Mouse (Mus musculus): ENCODE data around the gene Asz1.

Gene Asz1

DNA sequence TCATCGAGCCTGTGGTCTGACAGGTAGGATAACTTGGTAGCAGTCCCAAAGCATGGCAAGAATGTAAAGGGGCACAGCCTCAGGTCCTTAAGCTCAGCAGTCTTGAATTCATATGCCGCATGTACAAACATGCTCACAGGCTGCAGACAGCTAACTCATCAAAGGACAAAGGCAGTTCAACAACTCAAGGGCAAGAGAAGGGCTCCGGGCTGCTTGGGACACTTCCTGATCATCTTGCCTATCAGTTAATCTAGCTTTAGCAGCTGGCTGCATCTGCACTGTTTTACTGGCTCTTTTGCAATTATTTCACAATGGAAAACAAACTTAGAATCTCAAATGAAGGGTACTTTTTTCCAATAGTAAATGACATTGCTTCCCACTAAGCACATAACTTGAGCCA is 101.5 kb downstream of the Asz1 start:
- DNase-seq (ENCODE audit: low spot score in 2 of 2), result no peak

DNA sequence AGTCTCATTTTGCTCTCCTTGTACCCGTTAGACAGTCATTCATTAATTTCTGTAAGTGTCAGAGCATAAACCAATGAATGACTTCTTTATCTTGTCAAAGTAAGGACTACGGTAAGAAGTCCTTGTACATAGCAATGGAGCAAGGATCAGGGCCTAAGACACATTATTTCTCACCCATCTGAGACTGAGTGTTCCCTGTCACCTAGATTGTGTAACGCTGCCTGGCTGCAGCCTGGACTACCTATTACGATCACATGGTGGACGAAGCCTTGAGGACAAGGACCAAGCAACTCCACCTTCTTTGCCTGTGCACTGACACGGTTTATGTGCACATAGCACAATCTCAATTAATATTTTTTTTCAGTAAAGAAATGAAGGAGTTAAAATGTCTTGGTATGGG is 106.8 kb downstream of the Asz1 start:
- DNase-seq (ENCODE audit: low spot score in 2 of 2), result no peak
